Mouse (Mus musculus): Measurements from ENCODE around the gene Syn3.

Gene Syn3

GRCm38 (mm10) chr10:86078761-86079160 lies 419.9 kb downstream of the Syn3 start:
- DNase-seq: no peak

DNA sequence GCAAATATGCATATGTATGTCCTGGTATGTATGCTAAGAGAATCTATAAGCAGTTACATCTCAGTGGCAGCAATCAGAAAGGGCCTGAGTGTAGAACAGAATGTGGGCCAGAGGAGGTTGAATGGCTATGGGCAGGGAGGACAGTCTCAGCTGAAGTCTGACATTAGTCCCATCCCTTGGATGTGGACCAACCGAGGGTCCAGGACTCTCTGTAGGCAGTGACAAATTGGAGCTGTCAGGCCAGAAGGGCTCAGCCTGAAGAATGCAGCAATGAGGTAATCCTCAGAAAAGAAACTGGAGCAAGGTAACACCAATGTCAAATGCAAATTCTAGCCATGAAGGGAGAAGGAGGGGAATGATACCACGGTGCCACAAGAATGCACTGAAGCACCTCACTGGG lies 421.4 kb downstream of the Syn3 start:
- DNase-seq: no peak

- peak; percentile 31 for DNase-seq
Observed at GRCm38 (mm10) chr10:86074971-86075711, 423.6 kb downstream of the Syn3 start.

GRCm38 (mm10) chr10:86074134-86074533 lies 424.6 kb downstream of the Syn3 start:
- no peak for DNase-seq

DNA sequence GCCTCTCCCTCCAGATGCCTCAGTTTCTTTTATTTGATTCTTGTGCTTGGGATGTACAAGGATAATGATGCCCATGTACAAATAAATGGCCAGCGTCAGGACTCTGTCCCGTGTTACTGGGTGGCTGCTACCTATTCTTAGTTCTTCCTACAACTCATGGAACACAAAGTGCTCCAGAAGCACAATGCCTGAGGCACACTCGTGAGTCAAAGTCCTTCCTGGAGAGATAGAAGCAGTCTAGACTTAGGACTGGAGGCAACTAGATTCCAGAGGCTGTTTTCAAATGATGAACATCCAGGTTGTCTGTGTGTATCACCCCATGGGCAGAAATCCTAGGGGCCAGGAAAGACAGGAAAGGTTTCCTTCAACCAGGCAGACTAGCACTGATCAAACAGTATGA lies 427.9 kb downstream of the Syn3 start:
- no peak for DNase-seq

DNA sequence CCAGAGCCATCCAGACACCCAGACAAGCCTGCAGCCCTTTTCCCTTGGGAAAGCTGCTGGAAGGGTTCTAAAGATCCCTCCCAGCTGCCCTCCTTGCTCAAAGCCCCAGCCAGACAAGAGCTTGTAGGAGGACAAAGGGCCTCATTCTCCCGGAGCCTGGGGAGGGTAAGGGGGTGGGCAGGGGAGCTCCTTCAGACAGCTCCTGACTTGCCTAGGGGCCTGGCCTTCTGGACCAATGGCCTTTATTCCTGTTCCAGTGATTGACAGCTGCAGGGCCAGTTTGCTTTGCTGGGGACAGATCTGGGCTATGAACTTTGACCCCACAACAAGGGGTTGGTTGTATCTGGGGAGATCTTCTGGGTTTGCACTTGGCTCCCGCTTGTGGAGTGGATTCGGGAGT lies 429.4 kb downstream of the Syn3 start:
- no peak for DNase-seq

- no peak for DNase-seq
Observed at GRCm38 (mm10) chr10:86067911-86068310, 430.8 kb downstream of the Syn3 start.

GRCm38 (mm10) chr10:86066651-86067050 lies 432.0 kb downstream of the Syn3 start:
- no peak for DNase-seq

- DNase-seq: no peak
Observed at GRCm38 (mm10) chr10:86065661-86066060, 433.0 kb downstream of the Syn3 start.

GRCm38 (mm10) chr10:86064937-86065336 lies 433.8 kb downstream of the Syn3 start:
- DNase-seq: peak; percentile 92

GRCm38 (mm10) chr10:86063018-86063384 lies 435.7 kb downstream of the Syn3 start:
- DNase-seq: no peak

DNA sequence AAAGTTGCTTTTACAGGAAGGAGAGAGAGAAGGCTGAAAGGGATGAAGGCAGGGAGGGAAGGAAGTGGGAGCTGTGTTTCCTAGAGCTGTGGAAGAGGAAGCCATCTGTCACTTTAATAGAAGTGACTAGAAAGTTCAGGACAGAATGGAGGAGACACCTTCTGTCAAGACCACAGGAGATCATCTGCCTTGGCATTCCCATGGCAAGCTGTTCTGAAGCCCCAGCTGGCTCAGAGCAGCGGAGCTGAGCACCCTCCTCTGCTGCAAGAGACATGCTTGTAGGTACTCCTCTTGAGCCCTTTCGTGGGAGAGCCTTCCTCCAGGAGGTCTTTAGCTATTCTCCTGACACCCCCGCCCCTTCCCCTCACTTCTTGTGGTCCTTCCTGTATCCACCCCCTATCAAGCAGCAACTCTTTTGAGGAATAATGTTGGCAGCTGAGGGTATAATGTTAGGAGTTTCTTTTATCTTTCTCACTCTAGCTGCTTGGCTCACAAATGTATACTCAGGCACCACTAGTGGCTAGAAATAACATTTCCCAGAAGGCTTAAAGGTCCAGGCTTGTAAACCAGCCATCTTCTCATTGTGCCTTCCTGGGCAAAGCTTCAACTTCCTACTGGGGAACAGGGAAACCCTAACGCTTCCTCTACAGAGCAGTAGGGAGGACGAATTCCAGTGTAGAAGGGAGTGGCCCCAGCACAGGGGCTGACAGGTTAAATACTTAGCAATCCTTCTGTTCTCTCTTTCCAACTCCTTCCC lies 436.3 kb downstream of the Syn3 start:
- DNase-seq: no peak

GRCm38 (mm10) chr10:86060267-86060666 lies 438.4 kb downstream of the Syn3 start:
- DNase-seq: no peak

- DNase-seq: no peak
Observed at GRCm38 (mm10) chr10:86057712-86058111, 441.0 kb downstream of the Syn3 start.

DNA sequence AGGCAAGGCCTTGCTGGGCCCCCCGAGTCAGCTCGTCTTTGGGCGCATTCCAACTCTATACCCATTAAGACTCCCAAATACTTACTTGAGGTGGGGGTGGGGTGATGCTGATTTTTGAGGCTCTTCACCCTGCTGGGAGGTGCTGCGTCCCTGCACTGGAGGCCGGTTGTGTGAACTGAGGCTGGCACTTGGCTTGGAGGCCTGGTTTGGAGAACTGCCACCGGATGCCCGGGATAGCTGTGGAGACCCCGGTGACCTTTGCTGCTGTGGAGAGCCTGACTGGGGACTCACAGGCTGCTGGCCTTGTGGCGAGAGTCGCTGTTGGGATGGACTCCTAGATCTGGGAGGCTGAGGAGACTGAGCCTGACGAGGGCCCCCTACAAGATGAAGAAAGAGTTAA lies 441.4 kb downstream of the Syn3 start:
- peak; percentile 29 for DNase-seq

- no peak for DNase-seq
Observed at GRCm38 (mm10) chr10:86056297-86056903, 442.3 kb downstream of the Syn3 start.

DNA sequence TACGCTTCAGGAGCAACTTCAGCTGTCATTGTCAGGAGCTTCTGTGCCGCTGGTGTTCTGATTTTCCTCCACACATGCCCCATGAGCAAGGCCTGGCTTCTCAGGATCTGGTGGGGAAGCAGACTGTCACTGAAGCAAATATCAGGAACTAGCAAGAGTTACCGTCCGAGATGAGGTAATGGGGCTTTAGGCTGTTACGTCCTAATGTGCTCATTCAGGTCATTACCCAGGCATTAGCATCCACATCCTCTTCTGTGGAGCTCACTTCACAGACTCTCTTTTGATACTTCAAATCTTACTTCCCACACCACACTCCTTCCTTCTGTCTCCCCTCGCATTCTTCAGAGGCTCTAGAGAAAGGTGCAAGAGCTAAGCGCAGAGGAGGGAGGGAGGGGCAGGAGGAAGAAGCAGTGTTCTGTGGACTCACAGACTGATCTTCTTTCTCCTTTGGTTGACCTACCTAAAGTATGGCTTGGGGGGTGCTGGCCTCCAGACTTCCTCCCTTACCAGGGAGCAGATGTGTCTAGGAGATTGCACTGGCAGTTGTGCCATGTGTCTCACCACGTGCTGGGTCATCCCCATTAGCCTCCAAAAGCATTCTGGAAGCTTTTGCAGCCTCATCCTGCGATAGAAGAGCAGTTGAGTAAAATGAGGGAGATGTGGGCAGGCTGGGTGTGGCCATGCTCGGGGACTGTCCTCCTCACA lies 445.7 kb downstream of the Syn3 start:
- no peak for DNase-seq

DNA sequence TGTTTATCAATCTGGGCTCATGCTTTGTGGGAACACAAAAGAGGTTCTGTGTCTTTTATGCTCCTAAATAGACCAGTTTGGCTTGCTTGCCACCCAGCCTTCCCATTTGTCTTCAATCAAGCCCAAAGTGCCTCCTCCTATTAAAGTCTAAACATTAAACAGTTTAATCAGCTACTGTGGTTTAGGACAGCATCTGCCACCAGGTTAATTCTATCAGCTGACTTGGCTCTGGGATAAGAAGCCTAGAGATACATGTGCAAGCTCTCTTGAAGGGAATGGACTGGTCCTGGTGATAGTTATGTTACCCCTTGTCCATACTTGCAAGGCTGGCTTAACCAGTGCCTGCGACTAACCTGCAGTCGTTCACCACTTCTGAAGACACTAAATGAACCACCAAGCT lies 448.2 kb downstream of the Syn3 start:
- no peak for DNase-seq

- DNase-seq: no peak
Observed at GRCm38 (mm10) chr10:86047786-86048185, 450.9 kb downstream of the Syn3 start.

DNA sequence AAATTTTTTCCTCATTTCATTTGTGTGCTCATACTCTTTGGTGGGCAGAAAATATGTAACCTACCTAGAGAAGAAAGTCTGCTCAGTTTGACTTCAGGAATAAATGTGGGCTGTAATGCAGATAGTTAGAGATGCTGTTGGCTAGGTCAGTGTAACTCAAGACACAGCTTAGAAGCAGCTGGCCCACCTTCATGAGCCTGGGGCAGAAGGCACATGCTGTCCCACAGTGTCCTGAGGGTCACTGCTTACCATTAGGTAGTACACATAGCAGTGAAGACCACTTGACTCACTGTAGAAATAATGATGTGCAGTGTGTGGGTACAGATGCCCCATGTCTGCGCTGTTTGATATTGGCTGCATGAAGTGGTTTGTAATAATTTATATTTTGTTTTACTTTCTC lies 452.3 kb downstream of the Syn3 start:
- no peak for DNase-seq

DNA sequence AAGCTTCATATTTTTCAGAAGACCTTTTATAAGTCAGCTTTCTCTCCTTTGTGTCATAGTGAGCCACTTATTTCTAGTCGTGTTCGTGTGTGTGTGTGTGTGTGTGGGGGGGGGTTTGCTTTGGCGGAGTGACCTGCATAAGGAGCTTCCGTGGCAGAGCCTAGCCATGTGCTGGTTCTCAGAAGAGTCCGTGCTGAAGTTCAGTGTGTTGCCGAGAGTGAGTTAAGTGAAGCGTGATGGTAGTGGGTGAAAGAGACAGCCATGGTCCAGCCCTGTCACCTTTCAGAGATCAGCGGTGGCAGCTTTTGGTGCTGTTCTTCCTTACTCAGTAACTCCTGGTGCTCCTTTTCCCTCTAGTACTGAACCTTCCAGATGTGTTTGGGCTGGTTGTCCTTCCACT lies 454.6 kb downstream of the Syn3 start:
- no peak for DNase-seq

DNA sequence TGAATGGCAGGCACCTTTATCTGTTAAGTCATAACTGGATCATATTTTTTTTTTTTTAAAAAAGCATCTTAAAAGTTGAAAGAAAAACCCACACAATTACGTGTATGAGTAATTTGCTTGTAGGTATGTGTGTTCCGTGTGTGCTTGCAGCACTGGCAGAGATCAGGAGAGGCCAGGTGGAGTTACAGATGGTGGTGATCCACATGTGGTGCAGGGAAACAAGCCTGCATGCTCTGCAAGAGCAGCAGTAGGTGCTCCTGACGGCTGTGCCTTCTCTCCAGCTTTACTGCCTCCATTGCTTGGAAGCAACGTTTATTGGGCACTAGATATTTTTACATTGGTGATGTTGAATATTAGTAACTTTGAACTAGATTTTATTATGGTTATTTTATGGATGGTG lies 455.0 kb downstream of the Syn3 start:
- DNase-seq: no peak

GRCm38 (mm10) chr10:86034007-86034728 lies 464.5 kb downstream of the Syn3 start:
- DNase-seq: no peak

Measured in lung, postnatal 10 days (tissue).